Mouse (Mus musculus) cerebellum, postnatal 4 days (tissue): Measurements from ENCODE around the gene Tat.

Source experiments
- DNase-seq, 2 experiments: peaks; one replicate each; pipeline ENCODE4 v3.0.0; 2022; ENCODE audit warnings: low spot score in 2 of 2, mixed read lengths in 1 of 2

Tat gene

GRCm38 (mm10) chr8:110039659-110040058 is 49.4 kb downstream of the Tat start, which contains the start of gene Chst4:
Gene Chst4 (minus strand): TSS chr8:110039740.
- no peak for DNase-seq

DNA sequence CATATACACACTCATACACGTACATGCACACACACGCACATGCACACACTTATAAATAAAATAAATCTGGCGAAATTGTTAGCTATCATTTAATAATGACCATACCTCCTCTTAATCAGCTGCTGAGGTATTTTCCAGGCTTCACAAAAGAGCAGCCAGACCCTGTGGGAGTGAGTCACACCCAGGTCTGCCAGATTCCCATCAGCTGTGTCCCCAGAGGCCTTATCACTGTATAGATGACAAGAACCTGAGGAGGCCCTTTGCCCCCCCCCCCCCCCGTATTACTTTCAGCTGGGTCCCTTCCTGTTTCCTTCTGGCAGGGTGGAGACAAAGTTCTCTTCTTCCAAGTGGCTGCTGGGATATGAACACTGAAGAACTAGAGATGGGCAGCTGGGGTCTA is 50.3 kb downstream of the Tat start:
- no peak for DNase-seq
